Mouse (Mus musculus) cerebellum, adult 18-20 months (tissue): Measurements from ENCODE around the gene Eif2s2.
"Not testable (repeated sequence)": the region's sequence is repeated elsewhere in the genome, so short reads cannot be mapped to it uniquely, and the experiment has no call there.

Experiments used
- DNase-seq, 2 experiments: peaks; one replicate each; pipeline ENCODE4 v3.0.0; 2021

Eif2s2 gene

GRCm38 (mm10) chr2:154892201-154893044 is at the start of gene Eif2s2:
Eif2s2 (minus strand) TSS chr2:154892935.
- DNase-seq = peak; percentile 97

DNA sequence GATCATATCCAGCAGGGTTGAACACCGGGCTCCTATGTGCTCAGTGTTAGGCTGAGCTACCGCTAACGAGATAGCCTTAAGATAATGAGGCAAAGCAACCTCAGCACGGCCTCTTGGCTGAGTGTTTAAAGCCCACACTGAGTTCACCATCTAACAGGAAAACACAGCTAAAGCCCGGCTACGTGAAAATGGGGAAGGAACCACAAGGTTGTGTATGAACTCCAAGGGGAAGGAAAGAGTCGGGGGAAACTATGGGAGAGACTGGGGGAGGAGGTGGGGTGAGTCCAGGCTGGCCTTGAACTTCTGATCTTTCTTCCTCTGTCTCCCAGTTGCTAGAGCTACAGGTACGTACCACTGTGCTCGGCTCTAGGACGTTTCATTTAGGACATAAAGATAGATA is 49.2 kb upstream of the Eif2s2 start:
- no peak for DNase-seq

DNA sequence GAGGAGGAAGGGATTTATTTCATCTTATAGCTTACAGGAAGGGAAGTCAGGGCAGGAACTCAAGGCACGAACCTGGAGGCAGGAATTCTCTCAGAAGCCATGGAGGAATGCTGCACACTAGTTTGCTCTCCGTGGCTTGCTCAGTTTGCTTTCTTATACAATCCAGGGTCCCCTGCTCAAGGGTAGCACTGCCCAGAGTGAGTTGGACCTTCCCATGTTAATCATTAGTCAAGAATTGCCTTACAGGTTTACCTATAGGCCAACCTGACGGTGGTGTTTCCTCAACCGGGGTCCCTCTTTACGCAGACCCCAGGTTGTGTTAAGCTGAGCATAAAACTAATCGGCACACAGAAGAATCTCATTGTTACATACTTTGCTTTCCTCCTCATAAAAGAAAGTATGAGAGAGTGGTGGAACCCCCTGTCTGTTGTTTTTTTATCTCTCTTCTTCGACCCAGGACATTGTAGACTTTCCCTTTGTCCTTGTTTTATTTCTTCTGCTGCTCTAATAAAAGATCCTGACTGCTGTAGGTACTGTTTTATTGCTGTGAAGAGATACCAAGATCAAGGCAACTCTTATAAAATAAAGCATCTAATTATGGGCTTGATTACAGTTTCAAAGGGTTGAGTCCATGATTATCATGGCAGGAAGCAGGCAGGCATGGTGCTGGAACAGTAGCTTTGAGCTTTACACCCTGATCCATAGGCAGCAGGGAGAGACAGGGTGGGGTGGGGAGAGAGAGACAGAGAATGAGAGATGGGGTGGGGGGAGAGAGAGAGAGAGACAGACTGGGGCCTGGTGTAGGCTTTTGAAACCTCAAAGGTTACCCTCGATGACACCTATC is 45.0 kb upstream of the Eif2s2 start:
- DNase-seq = no peak

DNA sequence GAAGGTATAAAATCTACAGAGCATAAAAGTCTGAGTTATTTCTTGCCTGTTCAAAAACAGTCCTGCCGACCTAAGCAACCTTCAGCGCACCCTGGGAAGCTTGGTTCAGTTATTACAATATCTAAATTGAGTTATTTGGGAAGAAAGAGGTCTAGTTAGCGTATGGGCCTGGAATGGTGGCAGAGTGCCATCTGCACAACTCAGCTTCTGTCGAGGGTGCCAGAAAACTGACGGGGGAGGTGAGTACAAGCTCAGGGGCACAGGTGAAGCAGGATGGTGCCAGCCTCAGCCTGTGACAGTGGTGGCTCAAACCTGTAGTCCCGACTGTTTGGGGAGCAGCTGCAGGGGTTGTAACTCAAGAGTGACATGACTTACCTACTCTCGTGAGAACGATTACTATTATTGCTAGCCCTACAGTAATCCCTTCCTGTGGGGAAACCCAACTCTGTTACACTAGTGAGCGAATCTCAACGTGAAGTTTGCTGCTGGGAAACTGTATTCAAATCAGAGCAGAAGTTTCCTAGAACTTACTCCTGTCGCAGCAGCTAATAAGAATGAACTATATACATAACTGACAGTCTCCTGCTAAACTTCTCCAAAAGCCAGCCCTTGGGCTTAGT is 43.9 kb upstream of the Eif2s2 start:
- DNase-seq = no peak

- DNase-seq = no peak
These were observed 43.4 kb upstream of the Eif2s2 start for GRCm38 (mm10) chr2:154936106-154936505.

DNA sequence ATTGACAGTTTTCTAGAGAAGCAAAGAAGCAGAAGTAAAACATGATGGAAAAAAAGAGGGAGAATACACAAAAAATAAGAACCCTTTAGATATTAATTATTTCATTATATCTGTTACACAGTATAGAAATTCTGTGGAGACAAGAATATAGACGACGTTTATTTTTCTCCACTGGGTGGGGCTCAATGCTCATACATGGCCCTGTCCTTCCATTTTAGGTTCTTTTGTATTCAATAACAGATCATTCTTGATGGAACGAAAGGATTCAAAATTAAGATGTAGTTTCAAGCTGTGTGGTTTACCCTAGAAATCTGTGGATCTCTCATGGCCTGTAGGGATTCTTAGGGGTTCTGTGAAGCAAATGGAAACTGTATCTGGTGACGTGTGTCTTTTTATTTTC is 41.1 kb upstream of the Eif2s2 start:
- DNase-seq = no peak

DNA sequence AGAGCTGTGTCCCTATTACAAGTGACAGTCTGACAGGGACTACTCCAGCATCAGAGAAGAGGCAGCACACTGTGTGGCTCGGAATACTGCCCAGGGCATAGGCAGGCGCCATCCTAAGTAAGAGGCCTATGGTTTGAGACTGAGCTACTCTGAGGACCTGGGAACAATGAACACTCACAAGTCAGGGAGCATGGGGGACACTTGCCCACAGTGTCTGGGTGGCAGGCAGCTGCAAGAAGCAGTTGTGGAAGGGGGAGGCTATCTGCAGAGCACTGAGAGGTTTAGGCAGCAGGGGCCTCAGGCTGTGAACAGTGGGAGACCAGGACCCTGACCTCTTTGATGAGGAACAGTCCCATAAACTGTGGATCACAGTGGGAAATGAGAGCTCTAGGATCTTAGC is 35.6 kb upstream of the Eif2s2 start:
- no peak for DNase-seq

DNA sequence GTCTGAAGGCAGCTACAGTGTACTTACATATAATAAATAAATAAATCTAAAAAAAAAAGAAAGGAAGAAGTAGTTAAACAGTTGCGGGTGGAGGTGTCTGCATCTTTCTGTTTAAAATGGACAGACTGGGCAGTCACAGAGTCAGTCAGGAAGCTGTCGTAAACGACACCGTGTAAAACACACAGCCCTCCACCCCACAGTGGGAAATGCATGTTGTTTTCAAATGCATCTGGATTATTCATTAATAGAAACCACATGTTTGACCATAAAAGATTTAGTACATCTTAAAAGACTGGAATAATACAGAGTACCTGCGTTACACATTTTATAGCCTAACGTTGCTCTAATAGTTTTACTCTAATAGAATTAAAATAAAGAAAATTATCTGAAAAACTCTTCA is 34.1 kb upstream of the Eif2s2 start:
- DNase-seq = no peak

DNA sequence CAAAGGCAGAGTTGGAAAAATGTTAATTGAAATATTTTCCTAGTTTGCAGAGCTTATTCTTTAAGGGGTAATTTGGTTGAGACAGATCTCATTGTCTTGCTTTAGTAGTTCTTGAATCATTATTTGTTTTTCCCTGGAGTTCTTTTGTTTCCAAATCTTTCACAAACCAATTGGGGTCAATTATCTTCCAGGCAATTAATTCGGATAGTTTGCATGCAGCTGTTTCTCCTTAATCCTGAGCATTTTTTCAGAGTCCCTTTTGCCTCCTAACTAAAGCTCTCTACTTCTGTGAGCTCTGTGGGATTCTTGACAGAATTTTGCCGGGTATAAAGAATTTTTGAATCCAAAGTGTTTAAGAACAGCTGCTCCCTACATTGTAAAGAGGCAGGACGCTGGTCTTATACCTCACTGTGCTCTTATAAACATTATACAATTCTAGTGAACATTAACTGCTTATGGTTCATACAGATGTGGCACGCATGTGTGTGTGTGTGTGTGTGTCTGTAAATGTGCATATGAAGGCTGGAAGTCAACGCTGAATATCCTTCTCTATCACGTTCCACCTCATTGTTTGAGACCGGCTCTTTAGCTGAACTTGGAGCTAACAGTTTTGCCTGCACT is 32.8 kb upstream of the Eif2s2 start:
- DNase-seq = no peak

GRCm38 (mm10) chr2:154922134-154922533 is 29.4 kb upstream of the Eif2s2 start:
- not testable (repeated sequence) for DNase-seq

GRCm38 (mm10) chr2:154920896-154921295 is 28.2 kb upstream of the Eif2s2 start:
- no peak for DNase-seq

GRCm38 (mm10) chr2:154917866-154918641 is 25.3 kb upstream of the Eif2s2 start:
- DNase-seq = no peak

- peak in 1 of 2 experiments; percentile 12 for DNase-seq
These were observed 23.8 kb upstream of the Eif2s2 start for GRCm38 (mm10) chr2:154916547-154916946.

GRCm38 (mm10) chr2:154915922-154916541 is 23.3 kb upstream of the Eif2s2 start:
- DNase-seq = no peak

GRCm38 (mm10) chr2:154909789-154910188 is 17.1 kb upstream of the Eif2s2 start:
- DNase-seq = no peak

DNA sequence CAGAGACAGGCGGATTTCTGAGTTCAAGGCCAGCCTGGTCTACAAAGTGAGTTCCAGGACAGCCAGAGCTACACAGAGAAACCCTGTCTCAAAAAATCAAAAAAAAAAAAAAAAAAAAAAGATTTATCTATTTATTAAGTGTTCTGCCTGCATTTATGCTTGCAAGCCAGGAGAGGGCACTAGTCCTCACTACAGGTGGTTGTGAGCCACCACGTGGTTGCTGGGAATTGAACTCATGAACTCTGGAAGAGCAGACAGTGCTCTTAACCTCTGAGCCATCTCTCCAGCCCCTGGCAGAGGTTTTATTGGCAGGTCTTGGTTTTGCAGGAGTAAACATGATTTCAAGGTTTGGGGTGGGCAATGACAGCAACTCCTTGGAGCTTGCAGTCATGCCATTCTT is 15.5 kb upstream of the Eif2s2 start:
- not testable (repeated sequence) for DNase-seq

DNA sequence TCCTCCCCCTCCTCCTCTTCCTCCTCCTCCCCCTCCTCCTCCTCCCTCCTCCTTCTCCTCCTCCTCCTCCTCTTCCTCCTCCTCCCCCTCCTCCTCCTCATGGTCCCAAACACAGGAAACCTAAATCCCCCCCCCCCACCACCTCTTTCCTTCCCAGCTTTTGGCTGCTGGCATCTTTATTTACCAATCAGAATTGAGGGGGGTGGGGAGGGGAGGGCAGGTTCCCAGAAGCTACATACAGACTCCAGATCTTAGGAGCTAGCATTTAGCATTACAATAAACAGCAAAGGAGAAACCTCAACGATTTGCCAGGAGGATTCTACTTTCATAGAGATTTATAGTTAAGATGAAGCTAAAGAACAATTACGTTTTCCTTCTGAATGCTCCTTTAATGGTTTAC is 13.1 kb upstream of the Eif2s2 start:
- no peak for DNase-seq

GRCm38 (mm10) chr2:154902111-154902510 is 9.4 kb upstream of the Eif2s2 start:
- no peak for DNase-seq

GRCm38 (mm10) chr2:154899412-154899811 is 6.7 kb upstream of the Eif2s2 start:
- DNase-seq = not testable (repeated sequence)

DNA sequence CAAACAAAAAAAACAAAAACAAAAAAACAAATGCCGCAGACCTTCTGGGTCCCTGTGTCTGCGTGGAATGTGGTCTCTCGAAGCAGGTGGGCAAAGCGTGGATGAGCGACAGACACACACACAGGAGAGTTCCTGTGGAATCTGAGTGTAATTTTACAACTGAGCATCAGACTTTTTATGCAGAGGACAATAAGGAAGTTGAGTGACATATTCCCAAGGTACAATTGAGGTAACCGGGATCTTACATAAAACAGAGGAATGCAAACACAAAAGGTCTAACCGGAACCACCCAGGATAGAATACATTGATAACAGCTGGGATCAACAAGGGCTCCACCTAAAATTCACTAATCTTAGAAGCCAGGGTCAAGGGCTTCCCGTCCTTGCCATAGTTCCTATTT is 6.3 kb upstream of the Eif2s2 start:
- DNase-seq = not testable (repeated sequence)

DNA sequence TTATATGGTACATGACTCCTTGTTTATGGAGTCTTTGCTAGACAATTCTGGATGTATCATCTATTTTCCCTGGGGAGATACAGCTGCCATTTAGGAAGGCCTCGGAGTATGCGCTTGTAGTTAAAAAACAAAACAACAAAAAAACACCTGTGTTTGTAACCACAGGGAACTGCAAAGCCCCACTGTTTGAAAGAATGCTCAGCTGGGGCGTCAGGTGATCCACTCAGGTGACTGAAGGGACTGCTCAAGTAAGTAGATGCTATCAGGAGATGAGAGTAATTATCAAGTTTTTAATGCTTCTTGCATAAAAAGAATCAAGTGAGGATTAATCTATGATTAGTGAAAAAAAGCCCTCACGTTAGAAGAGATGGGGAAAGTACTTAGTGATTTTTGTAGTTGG is 813 bp upstream of the Eif2s2 start:
- no peak for DNase-seq

GRCm38 (mm10) chr2:154893045-154893385 is 280 bp upstream of the Eif2s2 start:
- DNase-seq = no peak
